Mouse (Mus musculus) erythroblast, adult 5-6 weeks (primary cell): ENCODE measurements at regions not wholly inside any gene's neighbourhood (a gene's known extent, or its start where the extent isn't known, plus 50 kb on each side); places are given as distances from the start of the nearest gene placed in this dataset.
"Not testable (repeated sequence)": the region's sequence is repeated elsewhere in the genome, so short reads cannot be mapped to it uniquely, and the experiment has no call there.

ENCODE experiments used
- ATAC-seq: replicated peaks from 2 replicates; pipeline ENCODE4 v1.8.0; 2016; ENCODE audit warnings: moderate number of reproducible peaks, mild to moderate bottlenecking, moderate TSS enrichment, inconsistent platforms; ENCODE audit not compliant: poor library complexity, low FRiP score, severe bottlenecking

GRCm38 (mm10) chr9:113122253-113122749 is 585.8 kb downstream of the Pdcd6ip start:
- no peak for ATAC-seq

- ATAC-seq: no peak
Measured at GRCm38 (mm10) chr9:113120385-113120784, 587.7 kb downstream of the Pdcd6ip start.

GRCm38 (mm10) chr9:113119721-113120120 is 588.3 kb downstream of the Pdcd6ip start:
- no peak for ATAC-seq

GRCm38 (mm10) chr9:113115576-113115975 is 592.5 kb downstream of the Pdcd6ip start:
- ATAC-seq: no peak

- no peak for ATAC-seq
Measured at GRCm38 (mm10) chr9:113112753-113113152, 595.3 kb downstream of the Pdcd6ip start.

GRCm38 (mm10) chr9:113101733-113102132 is 606.3 kb downstream of the Pdcd6ip start:
- no peak for ATAC-seq

GRCm38 (mm10) chr9:113100641-113101040 is 607.4 kb downstream of the Pdcd6ip start:
- no peak for ATAC-seq

- ATAC-seq: not testable (repeated sequence)
Measured at GRCm38 (mm10) chr9:113095421-113095820, 612.6 kb downstream of the Pdcd6ip start.

- ATAC-seq: no peak
Measured at GRCm38 (mm10) chr9:113093863-113094390, 614.1 kb downstream of the Pdcd6ip start.

GRCm38 (mm10) chr9:113091881-113092280 is 616.2 kb downstream of the Pdcd6ip start:
- no peak for ATAC-seq

- no peak for ATAC-seq
Measured at GRCm38 (mm10) chr9:113087786-113088185, 620.3 kb downstream of the Pdcd6ip start.

GRCm38 (mm10) chr9:113085281-113085810 is 622.7 kb downstream of the Pdcd6ip start:
- no peak for ATAC-seq

GRCm38 (mm10) chr9:113074866-113075265 is 633.2 kb downstream of the Pdcd6ip start:
- ATAC-seq: no peak

GRCm38 (mm10) chr9:113057415-113057814 is 650.6 kb downstream of the Pdcd6ip start:
- no peak for ATAC-seq

- no peak for ATAC-seq
Measured at GRCm38 (mm10) chr9:113044556-113045178, 663.4 kb downstream of the Pdcd6ip start.

- ATAC-seq: no peak
Measured at GRCm38 (mm10) chr9:113040885-113041284, 667.2 kb downstream of the Pdcd6ip start.

- no peak for ATAC-seq
Measured at GRCm38 (mm10) chr9:113033996-113034395, 674.1 kb downstream of the Pdcd6ip start.

- ATAC-seq: no peak
Measured at GRCm38 (mm10) chr9:113029091-113029490, 679.0 kb downstream of the Pdcd6ip start.

GRCm38 (mm10) chr9:113026904-113027193 is 681.2 kb downstream of the Pdcd6ip start:
- no peak for ATAC-seq

GRCm38 (mm10) chr9:113026096-113026903 is 681.8 kb downstream of the Pdcd6ip start:
- ATAC-seq: no peak
